Mouse (Mus musculus): ENCODE results near the gene Snrpd2.

- TF ChIP-seq POLR2AphosphoS2 (IDR thresholded peaks at IDR 0.05; ENCODE audit: insufficient read length, low read depth) (no peak), MYOD1 (IDR thresholded peaks at IDR 0.05; ENCODE audit: control insufficient read depth in 1 of 3, insufficient read length in 2 of 3, low read depth in 2 of 3) (no peak), POLR2A (IDR thresholded peaks at IDR 0.05; ENCODE audit: insufficient read length, low read depth) (no peak), USF1 (IDR thresholded peaks at IDR 0.05; ENCODE audit: low read depth) (no peak), TCF12 (IDR thresholded peaks at IDR 0.05; ENCODE audit: insufficient read depth, poor library complexity, severe bottlenecking) (no peak), MYOG (IDR thresholded peaks at IDR 0.05; ENCODE audit: control insufficient read depth in 1 of 3, insufficient read depth in 1 of 3, insufficient read length in 2 of 3, low read depth in 2 of 3) (no peak)
Observed at GRCm38 (mm10) chr7:19164189-19164588, 14.7 kb downstream of the Snrpd2 start.

Measured in myocyte (in vitro differentiated cells).